Mouse (Mus musculus) midbrain, embryonic 10.5 days (tissue): ENCODE results near the gene Ksr2. TPM values are rescaled to one million over a fixed set of nuclear protein-coding genes. Genes with fewer than 3 reads are reported as not detected.
A peak's percentile ranks its signal among the peaks of the same experiment; 100 is the strongest.

Source experiments
- DNase-seq: peaks from one replicate; pipeline ENCODE4 v3.0.0-alpha.2; 2017; ENCODE audit warnings: low spot score
- H3K27ac ChIP-seq: fragments of 300-500 bp; sonication (generic); replicated peaks from 2 replicates; pipeline ENCODE4 v1.5.1; 2016; ENCODE audit warnings: mild to moderate bottlenecking
- H3K27me3 ChIP-seq: fragments of 300-500 bp; sonication (generic); 2 replicates; pipeline ENCODE4 v1.6.1; 2016; ENCODE audit warnings: low read depth, mild to moderate bottlenecking; ENCODE audit not compliant: poor library complexity, severe bottlenecking
- H3K36me3 ChIP-seq: fragments of 300-500 bp; sonication (generic); 2 replicates; pipeline ENCODE4 v1.6.1; 2016; ENCODE audit warnings: mild to moderate bottlenecking, moderate library complexity
- H3K4me1 ChIP-seq: fragments of 300-500 bp; sonication (generic); 2 replicates; pipeline ENCODE4 v1.6.1; 2016
- H3K4me3 ChIP-seq: fragments of 300-500 bp; sonication (generic); 2 replicates; pipeline ENCODE4 v1.5.1; 2016; ENCODE audit warnings: mild to moderate bottlenecking, moderate library complexity
- H3K9me3 ChIP-seq: fragments of 300-500 bp; sonication (generic); replicated peaks from 2 replicates; pipeline ENCODE4 v1.6.1; 2016; ENCODE audit warnings: mild to moderate bottlenecking
- WGBS: fragments of 180-500 bp; shearing (Covaris S2); methylation state at CpG from one replicate; pipeline ENCODE4 v1.1.7; 2016; 5-methylcytosine and 5-hydroxymethylcytosine counted together
- polyA plus RNA-seq: library from polyadenylated mRNA; unstranded; fragments of >200 nt; fragmentation: Nextera tagmentation; extraction: Ambion mirVana; gene quantifications from 2 replicates; pipeline ENCODE4 v1.2.1, GENCODE M21; 2016

Gene Ksr2
- polyA plus RNA-seq, 1 experiment from 2014 or later, result 0.52 TPM

- H3K4me3 ChIP-seq, result no peak overlapping the region
- H3K36me3 ChIP-seq, result no peaks in the 10 kb centered on the region
- H3K9me3 ChIP-seq, result no peaks in the 10 kb centered on the region
- H3K27me3 ChIP-seq, result no peaks in the 10 kb centered on the region
- 89% methylated on average over 6 of the region's 6 CpGs for WGBS
- H3K27ac ChIP-seq, result no peak overlapping the region
- DNase-seq, result no peak
- peaks cover 24% of the 10 kb centered on the region for H3K4me1 ChIP-seq
These were observed 312.7 kb downstream of the Ksr2 start for GRCm38 (mm10) chr5:117726548-117726947.

- no peaks in the 10 kb centered on the region for H3K9me3 ChIP-seq
- WGBS, result 66% methylated on average over 7 of the region's 7 CpGs
- H3K27me3 ChIP-seq, result no peaks in the 10 kb centered on the region
- DNase-seq, result no peak
- H3K36me3 ChIP-seq, result no peaks in the 10 kb centered on the region
- no peak overlapping the region for H3K4me3 ChIP-seq
- H3K4me1 ChIP-seq, result peaks cover 29% of the 10 kb centered on the region
- no peak overlapping the region for H3K27ac ChIP-seq
These were observed 313.3 kb downstream of the Ksr2 start for GRCm38 (mm10) chr5:117727138-117727537.

- Histone ChIP-seq H3K27ac (peak overlapping the region; percentile 42; the same call in 1 of the 2 replicates), H3K4me1 (peaks cover 32% of the 10 kb centered on the region), H3K4me3 (no peak overlapping the region), H3K36me3 (no peaks in the 10 kb centered on the region), H3K27me3 (no peaks in the 10 kb centered on the region), H3K9me3 (no peaks in the 10 kb centered on the region)
- 67% methylated on average over 6 of the region's 6 CpGs for WGBS
- no peak for DNase-seq
These were observed 317.5 kb downstream of the Ksr2 start for GRCm38 (mm10) chr5:117731311-117731710.

- no peak overlapping the region for H3K27ac ChIP-seq
- no peak for DNase-seq
- H3K27me3 ChIP-seq, result no peaks in the 10 kb centered on the region
- no peaks in the 10 kb centered on the region for H3K36me3 ChIP-seq
- 85% methylated on average over 11 of the region's 11 CpGs for WGBS
- no peaks in the 10 kb centered on the region for H3K9me3 ChIP-seq
- H3K4me1 ChIP-seq, result peaks cover 20% of the 10 kb centered on the region
- H3K4me3 ChIP-seq, result no peak overlapping the region
These were observed 330.9 kb downstream of the Ksr2 start for GRCm38 (mm10) chr5:117744654-117745178.

GRCm38 (mm10) chr5:117749353-117749752 lies 335.6 kb downstream of the Ksr2 start:
- DNase-seq, result no peak

GRCm38 (mm10) chr5:117757696-117758482 lies 344.1 kb downstream of the Ksr2 start:
- WGBS, result 20% methylated on average over 12 of the region's 12 CpGs
- 0 out of 2 replicates have a peak, but pooled peaks cover 4% of the 10 kb centered on the region for H3K36me3 ChIP-seq

More at GRCm38 (mm10) chr5:117749353-117749752, 335.6 kb downstream of the Ksr2 start:
- H3K4me1 ChIP-seq, result peaks cover 15% of the 10 kb centered on the region
- no peaks in the 10 kb centered on the region for H3K27me3 ChIP-seq
- H3K9me3 ChIP-seq, result no peaks in the 10 kb centered on the region
- no peak overlapping the region for H3K27ac ChIP-seq
- WGBS, result 38% methylated on average over 5 of the region's 5 CpGs
- no peak overlapping the region for H3K4me3 ChIP-seq
- no peaks in the 10 kb centered on the region for H3K36me3 ChIP-seq

GRCm38 (mm10) chr5:117761181-117761832 lies 347.5 kb downstream of the Ksr2 start:
- Histone ChIP-seq H3K9me3 (peaks cover 6% of the 10 kb centered on the region; the same call in 1 of the 2 replicates), H3K27ac (no peak overlapping the region), H3K36me3 (0 out of 2 replicates have a peak, but pooled peaks cover 4% of the 10 kb centered on the region), H3K4me1 (peaks cover 17% of the 10 kb centered on the region), H3K27me3 (no peaks in the 10 kb centered on the region; the same call in 1 of the 2 replicates), H3K4me3 (no peak overlapping the region)
- DNase-seq, result no peak
- WGBS, result 78% methylated on average over 9 of the region's 9 CpGs

More at GRCm38 (mm10) chr5:117757696-117758482, 344.1 kb downstream of the Ksr2 start:
- peaks cover 6% of the 10 kb centered on the region; the same call in 1 of the 2 replicates for H3K9me3 ChIP-seq
- H3K27me3 ChIP-seq, result no peaks in the 10 kb centered on the region; the same call in 1 of the 2 replicates
- H3K27ac ChIP-seq, result peak overlapping the region; percentile 18; the same call in 1 of the 2 replicates
- H3K4me3 ChIP-seq, result no peak overlapping the region
- H3K4me1 ChIP-seq, result peaks cover 16% of the 10 kb centered on the region
- no peak for DNase-seq

- H3K4me3 ChIP-seq, result no peak overlapping the region
- peaks cover 6% of the 10 kb centered on the region; the same call in 1 of the 2 replicates for H3K9me3 ChIP-seq
- H3K4me1 ChIP-seq, result peaks cover 7% of the 10 kb centered on the region
- no peak overlapping the region for H3K27ac ChIP-seq
- WGBS, result 84% methylated on average over 9 of the region's 9 CpGs
- no peak for DNase-seq
- H3K36me3 ChIP-seq, result 0 out of 2 replicates have a peak, but pooled peaks cover 4% of the 10 kb centered on the region
- H3K27me3 ChIP-seq, result no peaks in the 10 kb centered on the region
These were observed 350.7 kb downstream of the Ksr2 start for GRCm38 (mm10) chr5:117764496-117764895.

- Histone ChIP-seq H3K27ac (no peak overlapping the region), H3K9me3 (no peaks in the 10 kb centered on the region), H3K36me3 (no peaks in the 10 kb centered on the region), H3K4me1 (peaks cover 9% of the 10 kb centered on the region), H3K27me3 (no peaks in the 10 kb centered on the region), H3K4me3 (no peak overlapping the region)
- DNase-seq, result no peak
- 78% methylated on average over 11 of the region's 11 CpGs for WGBS
These were observed 365.4 kb downstream of the Ksr2 start for GRCm38 (mm10) chr5:117779175-117779574.

GRCm38 (mm10) chr5:117780681-117781080 lies 366.9 kb downstream of the Ksr2 start, which contains the start of gene Nos1:
Gene Nos1, plus strand, starts transcription at chr5:117781032.
- peak; percentile 16 for DNase-seq
- Histone ChIP-seq H3K36me3 (no peaks in the 10 kb centered on the region), H3K9me3 (no peaks in the 10 kb centered on the region), H3K4me1 (peaks cover 9% of the 10 kb centered on the region), H3K4me3 (no peak within 1 kb of the TSS), H3K27ac (peak within 1 kb of the TSS; percentile 28), H3K27me3 (no peaks in the 10 kb centered on the region)
- WGBS, result 20% methylated on average over 10 of the region's 10 CpGs

GRCm38 (mm10) chr5:117781178-117781577 lies 367.4 kb downstream of the Ksr2 start:
- H3K27me3 ChIP-seq, result no peaks in the 10 kb centered on the region
- H3K27ac ChIP-seq, result peak overlapping the region; percentile 28
- DNase-seq, result no peak
- H3K4me1 ChIP-seq, result peaks cover 9% of the 10 kb centered on the region
- 65% methylated on average over 6 of the region's 6 CpGs for WGBS
- H3K9me3 ChIP-seq, result no peaks in the 10 kb centered on the region
- H3K4me3 ChIP-seq, result no peak overlapping the region
- no peaks in the 10 kb centered on the region for H3K36me3 ChIP-seq

GRCm38 (mm10) chr5:117790071-117790470 lies 376.3 kb downstream of the Ksr2 start:
- no peak for DNase-seq
- 76% methylated on average over 6 of the region's 6 CpGs for WGBS
- no peaks in the 10 kb centered on the region for H3K27me3 ChIP-seq

More at GRCm38 (mm10) chr5:117790071-117790470, 376.3 kb downstream of the Ksr2 start:
- no peak overlapping the region for H3K4me3 ChIP-seq
- no peaks in the 10 kb centered on the region for H3K9me3 ChIP-seq
- H3K36me3 ChIP-seq, result no peaks in the 10 kb centered on the region
- peaks cover 12% of the 10 kb centered on the region for H3K4me1 ChIP-seq
- no peak overlapping the region for H3K27ac ChIP-seq
